Mouse (Mus musculus): ENCODE measurements around the gene Ctdspl. TPM values are rescaled to one million over a fixed set of nuclear protein-coding genes. Genes with fewer than 3 reads are reported as not detected.

The Ctdspl gene
- polyA plus RNA-seq, 1 experiment from 2014 or later = 9.0 TPM

- no peak overlapping the region for H3K4me3 ChIP-seq (replicated peaks)
- no peak overlapping the region for H3K4me2 ChIP-seq
- no peaks in the 10 kb centered on the region for H3K27me3 ChIP-seq
- peaks cover 5% of the 10 kb centered on the region for H3K4me1 ChIP-seq
- H3K27ac ChIP-seq = no peak overlapping the region
- H3K9ac ChIP-seq = no peak overlapping the region
- no peaks in the 10 kb centered on the region for H3K36me3 ChIP-seq (replicated peaks)
- no peaks in the 10 kb centered on the region for H3K9me3 ChIP-seq
- WGBS = 62% methylated on average over 3 of the region's 3 CpGs
- no peak for ATAC-seq (ENCODE audit: low FRiP score)
Measured at GRCm38 (mm10) chr9:118937515-118937914, 11.3 kb downstream of the Ctdspl start.

- no peak overlapping the region for H3K4me3 ChIP-seq (replicated peaks)
- H3K27ac ChIP-seq = no peak overlapping the region
- WGBS = 39% methylated on average over 13 of the region's 13 CpGs
- H3K36me3 ChIP-seq (replicated peaks) = no peaks in the 10 kb centered on the region
- no peak overlapping the region for H3K9ac ChIP-seq
- ATAC-seq (ENCODE audit: low FRiP score) = no peak
- no peaks in the 10 kb centered on the region for H3K9me3 ChIP-seq
- H3K4me2 ChIP-seq = no peak overlapping the region
- no peaks in the 10 kb centered on the region for H3K27me3 ChIP-seq
- H3K4me1 ChIP-seq = peaks cover 5% of the 10 kb centered on the region
Measured at GRCm38 (mm10) chr9:118939410-118939809, 13.2 kb downstream of the Ctdspl start.

GRCm38 (mm10) chr9:118939831-118940230 lies 13.6 kb downstream of the Ctdspl start:
- Histone ChIP-seq H3K9ac (no peak overlapping the region), H3K36me3 (replicated peaks) (no peaks in the 10 kb centered on the region), H3K27ac (no peak overlapping the region), H3K4me1 (peaks cover 5% of the 10 kb centered on the region), H3K9me3 (no peaks in the 10 kb centered on the region), H3K4me2 (no peak overlapping the region), H3K4me3 (replicated peaks) (no peak overlapping the region), H3K27me3 (no peaks in the 10 kb centered on the region)
- 83% methylated on average over 12 of the region's 12 CpGs for WGBS
- ATAC-seq (ENCODE audit: low FRiP score) = no peak

- 89% methylated on average over 12 of the region's 12 CpGs for WGBS
- H3K4me3 ChIP-seq (replicated peaks) = no peak overlapping the region
- H3K9ac ChIP-seq = no peak overlapping the region
- no peaks in the 10 kb centered on the region for H3K36me3 ChIP-seq (replicated peaks)
- H3K4me1 ChIP-seq = peaks cover 5% of the 10 kb centered on the region
- H3K27me3 ChIP-seq = no peaks in the 10 kb centered on the region
- H3K4me2 ChIP-seq = no peak overlapping the region
- H3K9me3 ChIP-seq = no peaks in the 10 kb centered on the region
- no peak overlapping the region for H3K27ac ChIP-seq
- no peak for ATAC-seq (ENCODE audit: low FRiP score)
Measured at GRCm38 (mm10) chr9:118940591-118941207, 14.4 kb downstream of the Ctdspl start.

- no peak overlapping the region for H3K27ac ChIP-seq
- no peaks in the 10 kb centered on the region for H3K36me3 ChIP-seq (replicated peaks)
- H3K27me3 ChIP-seq = no peaks in the 10 kb centered on the region
- ATAC-seq (ENCODE audit: low FRiP score) = no peak
- H3K9me3 ChIP-seq = no peaks in the 10 kb centered on the region
- peaks cover 5% of the 10 kb centered on the region for H3K4me1 ChIP-seq
- WGBS = 92% methylated on average over 4 of the region's 4 CpGs
- H3K4me3 ChIP-seq (replicated peaks) = no peak overlapping the region
- no peak overlapping the region for H3K9ac ChIP-seq
- H3K4me2 ChIP-seq = no peak overlapping the region
Measured at GRCm38 (mm10) chr9:118942030-118942429, 15.8 kb downstream of the Ctdspl start.

GRCm38 (mm10) chr9:118943941-118944340 lies 17.7 kb downstream of the Ctdspl start:
- no peak overlapping the region for H3K9ac ChIP-seq
- H3K27me3 ChIP-seq = no peaks in the 10 kb centered on the region
- peaks cover 5% of the 10 kb centered on the region for H3K4me1 ChIP-seq
- no peaks in the 10 kb centered on the region for H3K9me3 ChIP-seq
- H3K27ac ChIP-seq = no peak overlapping the region
- no peak for ATAC-seq (ENCODE audit: low FRiP score)
- no peak overlapping the region for H3K4me2 ChIP-seq
- H3K4me3 ChIP-seq (replicated peaks) = no peak overlapping the region
- no peaks in the 10 kb centered on the region for H3K36me3 ChIP-seq (replicated peaks)
- WGBS = 59% methylated on average over 5 of the region's 5 CpGs

- H3K9me3 ChIP-seq = no peaks in the 10 kb centered on the region
- no peak overlapping the region for H3K9ac ChIP-seq
- H3K4me1 ChIP-seq = peaks cover 3% of the 10 kb centered on the region
- WGBS = 79% methylated on average over 12 of the region's 12 CpGs
- no peak overlapping the region for H3K4me3 ChIP-seq (replicated peaks)
- H3K36me3 ChIP-seq (replicated peaks) = no peaks in the 10 kb centered on the region
- no peaks in the 10 kb centered on the region for H3K27me3 ChIP-seq
- H3K27ac ChIP-seq = no peak overlapping the region
- H3K4me2 ChIP-seq = no peak overlapping the region
- ATAC-seq (ENCODE audit: low FRiP score) = no peak
Measured at GRCm38 (mm10) chr9:118944388-118944787, 18.1 kb downstream of the Ctdspl start.

GRCm38 (mm10) chr9:118948486-118948885 lies 22.2 kb downstream of the Ctdspl start:
- H3K27me3 ChIP-seq = no peaks in the 10 kb centered on the region
- H3K9me3 ChIP-seq = no peaks in the 10 kb centered on the region
- no peak overlapping the region for H3K9ac ChIP-seq
- H3K4me3 ChIP-seq (replicated peaks) = no peak overlapping the region
- H3K4me1 ChIP-seq = no peaks in the 10 kb centered on the region
- WGBS = 87% methylated on average over 5 of the region's 5 CpGs
- no peaks in the 10 kb centered on the region for H3K36me3 ChIP-seq (replicated peaks)
- H3K4me2 ChIP-seq = no peak overlapping the region
- ATAC-seq (ENCODE audit: low FRiP score) = no peak
- no peak overlapping the region for H3K27ac ChIP-seq

GRCm38 (mm10) chr9:118949124-118949523 lies 22.9 kb downstream of the Ctdspl start:
- Histone ChIP-seq H3K36me3 (replicated peaks) (no peaks in the 10 kb centered on the region), H3K9ac (no peak overlapping the region), H3K4me3 (replicated peaks) (no peak overlapping the region), H3K27me3 (no peaks in the 10 kb centered on the region), H3K4me1 (no peaks in the 10 kb centered on the region), H3K27ac (no peak overlapping the region), H3K9me3 (no peaks in the 10 kb centered on the region), H3K4me2 (no peak overlapping the region)
- WGBS = 91% methylated on average over 8 of the region's 8 CpGs
- ATAC-seq (ENCODE audit: low FRiP score) = no peak

- Histone ChIP-seq H3K4me2 (no peak overlapping the region), H3K4me3 (replicated peaks) (no peak overlapping the region), H3K9ac (no peak overlapping the region), H3K27me3 (no peaks in the 10 kb centered on the region), H3K27ac (no peak overlapping the region), H3K9me3 (no peaks in the 10 kb centered on the region), H3K4me1 (no peaks in the 10 kb centered on the region), H3K36me3 (replicated peaks) (no peaks in the 10 kb centered on the region)
- no peak for ATAC-seq (ENCODE audit: low FRiP score)
- WGBS = 90% methylated on average over 4 of the region's 4 CpGs
Measured at GRCm38 (mm10) chr9:118949654-118950053, 23.4 kb downstream of the Ctdspl start.

- no peak overlapping the region for H3K4me2 ChIP-seq
- no peak overlapping the region for H3K9ac ChIP-seq
- WGBS = 75% methylated on average over 10 of the region's 10 CpGs
- H3K27ac ChIP-seq = no peak overlapping the region
- H3K9me3 ChIP-seq = no peaks in the 10 kb centered on the region
- H3K4me3 ChIP-seq (replicated peaks) = no peak overlapping the region
- H3K27me3 ChIP-seq = no peaks in the 10 kb centered on the region
- H3K36me3 ChIP-seq (replicated peaks) = no peaks in the 10 kb centered on the region
- H3K4me1 ChIP-seq = no peaks in the 10 kb centered on the region
- ATAC-seq (ENCODE audit: low FRiP score) = no peak
Measured at GRCm38 (mm10) chr9:118950061-118950460, 23.8 kb downstream of the Ctdspl start.

- 56% methylated on average over 2 of the region's 2 CpGs for WGBS
Measured at GRCm38 (mm10) chr9:118950751-118951150, 24.5 kb downstream of the Ctdspl start.

GRCm38 (mm10) chr9:118951381-118951780 lies 25.1 kb downstream of the Ctdspl start:
- Histone ChIP-seq H3K27ac (no peak overlapping the region), H3K27me3 (no peaks in the 10 kb centered on the region), H3K4me1 (no peaks in the 10 kb centered on the region), H3K9ac (no peak overlapping the region), H3K4me2 (no peak overlapping the region), H3K36me3 (replicated peaks) (no peaks in the 10 kb centered on the region), H3K9me3 (no peaks in the 10 kb centered on the region), H3K4me3 (replicated peaks) (no peak overlapping the region)
- WGBS = 91% methylated on average over 7 of the region's 7 CpGs
- no peak for ATAC-seq (ENCODE audit: low FRiP score)

More at GRCm38 (mm10) chr9:118950751-118951150, 24.5 kb downstream of the Ctdspl start:
- Histone ChIP-seq H3K27me3 (no peaks in the 10 kb centered on the region), H3K9ac (no peak overlapping the region), H3K9me3 (no peaks in the 10 kb centered on the region), H3K4me2 (no peak overlapping the region), H3K4me3 (replicated peaks) (no peak overlapping the region), H3K36me3 (replicated peaks) (no peaks in the 10 kb centered on the region), H3K27ac (no peak overlapping the region), H3K4me1 (no peaks in the 10 kb centered on the region)
- no peak for ATAC-seq (ENCODE audit: low FRiP score)
